Mouse (Mus musculus) embryonic facial prominence, embryonic 13.5 days (tissue): ENCODE data around the gene Glrb. TPM values are rescaled to one million over a fixed set of nuclear protein-coding genes. Genes with fewer than 3 reads are reported as not detected.

Source experiments
- ATAC-seq: fragments of 200-750 bp; cut with Nextera tagmentation; 2 replicates; pipeline ENCODE4 v1.8.0; 2017; ENCODE audit warnings: low read depth; ENCODE audit not compliant: insufficient number of reproducible peaks, insufficient read depth, low FRiP score, low TSS enrichment
- H3K27ac ChIP-seq: fragments of 300-500 bp; sonication (generic); 2 replicates; pipeline ENCODE4 v1.5.1; 2015; ENCODE audit warnings: moderate library complexity, mild to moderate bottlenecking, inconsistent platforms
- H3K27me3 ChIP-seq: fragments of 300-500 bp; sonication (generic); 2 replicates; pipeline ENCODE4 v1.6.1; 2015; ENCODE audit warnings: mild to moderate bottlenecking, inconsistent platforms
- H3K36me3 ChIP-seq: fragments of 300-500 bp; sonication (generic); 2 replicates; pipeline ENCODE4 v1.6.1; 2015; ENCODE audit warnings: mild to moderate bottlenecking, inconsistent platforms
- H3K4me1 ChIP-seq: fragments of 300-500 bp; sonication (generic); 2 replicates; pipeline ENCODE4 v1.6.1; 2015; ENCODE audit warnings: inconsistent platforms
- H3K4me2 ChIP-seq: fragments of 300-500 bp; sonication (generic); 2 replicates; pipeline ENCODE4 v1.6.1; 2015; ENCODE audit warnings: moderate library complexity, mild to moderate bottlenecking, inconsistent platforms
- H3K4me3 ChIP-seq: fragments of 300-500 bp; sonication (generic); 2 replicates; pipeline ENCODE4 v1.5.1; 2015; ENCODE audit warnings: mild to moderate bottlenecking, inconsistent platforms
- H3K9ac ChIP-seq: fragments of 300-500 bp; sonication (generic); 2 replicates; pipeline ENCODE4 v1.6.1; 2015; ENCODE audit warnings: mild to moderate bottlenecking, inconsistent platforms
- H3K9me3 ChIP-seq: fragments of 300-500 bp; sonication (generic); 2 replicates; pipeline ENCODE4 v1.6.1; 2016; ENCODE audit warnings: inconsistent platforms
- WGBS: fragments of 180-500 bp; shearing (Covaris S2); methylation state at CpG from one replicate; pipeline ENCODE4 v1.1.7; 2015; ENCODE audit warnings: mixed read lengths; 5-methylcytosine and 5-hydroxymethylcytosine counted together
- polyA plus RNA-seq: library from polyadenylated mRNA; unstranded; fragments of >200 nt; fragmentation: Nextera tagmentation; extraction: Ambion mirVana; gene quantifications from 2 replicates; pipeline ENCODE4 v1.2.1, GENCODE M21; 2015

Gene Glrb
- polyA plus RNA-seq, 1 experiment from 2014 or later: 10.6 TPM

DNA sequence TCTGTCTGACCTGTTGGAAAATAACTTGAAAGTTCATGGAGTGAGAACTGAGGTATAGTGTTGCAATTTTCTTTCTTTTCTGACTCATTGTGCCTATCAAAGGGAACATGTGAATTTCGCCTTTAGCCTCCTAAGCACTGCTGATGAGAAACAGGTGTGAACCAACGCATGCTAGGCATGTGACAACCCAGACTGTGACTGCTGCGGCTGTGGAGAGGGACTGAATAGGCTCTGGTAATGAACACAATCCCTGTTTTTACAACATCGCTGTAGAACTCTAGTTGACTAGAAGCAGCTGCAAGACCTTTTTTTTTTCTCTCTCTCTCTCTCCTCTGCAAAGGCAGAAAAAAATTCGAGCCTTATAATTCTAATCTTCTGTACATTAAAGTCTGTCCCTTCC lies 34.9 kb downstream of the Glrb start:
- Histone ChIP-seq H3K9me3 (no peaks in the 10 kb centered on the region), H3K27ac (no peak overlapping the region), H3K36me3 (no peaks in the 10 kb centered on the region), H3K9ac (no peak overlapping the region), H3K27me3 (no peaks in the 10 kb centered on the region), H3K4me2 (no peak overlapping the region), H3K4me3 (no peak overlapping the region), H3K4me1 (peaks cover 8% of the 10 kb centered on the region)
- ATAC-seq: no peak
- WGBS: 12% methylated on average over 5 of the region's 5 CpGs

DNA sequence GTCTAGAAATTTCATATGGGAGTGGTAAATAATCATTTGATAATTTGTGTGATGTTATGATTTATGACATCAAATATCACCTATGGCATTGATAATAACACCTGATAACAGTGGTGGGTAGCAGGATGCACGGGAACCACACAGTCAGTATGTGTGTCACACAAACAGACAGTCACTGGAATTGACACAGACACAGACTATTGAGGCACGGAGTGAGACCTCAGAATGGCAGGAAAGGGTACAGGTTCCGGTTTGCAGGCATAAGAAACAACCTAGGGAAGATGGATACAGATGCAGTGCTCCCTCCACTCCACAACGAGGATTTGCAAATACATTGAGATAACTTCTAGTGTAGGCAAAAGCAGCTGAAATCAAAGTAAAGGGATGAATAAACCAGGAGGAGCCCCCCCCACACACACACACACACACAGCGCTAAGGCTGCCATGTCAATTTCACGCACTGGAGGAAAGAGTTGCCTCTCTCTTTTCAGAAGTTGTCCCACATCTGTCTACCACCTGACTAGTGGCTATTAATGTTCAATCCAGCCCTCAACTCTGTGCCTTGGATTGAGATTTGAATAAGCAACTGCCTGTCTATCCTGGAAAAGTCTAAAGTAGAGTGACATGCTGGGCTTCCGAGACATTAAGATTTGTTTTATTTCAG lies 38.6 kb downstream of the Glrb start:
- no peak overlapping the region for H3K4me3 ChIP-seq
- H3K27me3 ChIP-seq: no peaks in the 10 kb centered on the region
- 68% methylated on average over 7 of the region's 7 CpGs for WGBS
- ATAC-seq: no peak
- no peak overlapping the region for H3K4me2 ChIP-seq
- no peak overlapping the region for H3K9ac ChIP-seq
- peaks cover 8% of the 10 kb centered on the region for H3K4me1 ChIP-seq
- H3K9me3 ChIP-seq: no peaks in the 10 kb centered on the region
- no peak overlapping the region for H3K27ac ChIP-seq
- H3K36me3 ChIP-seq: no peaks in the 10 kb centered on the region

DNA sequence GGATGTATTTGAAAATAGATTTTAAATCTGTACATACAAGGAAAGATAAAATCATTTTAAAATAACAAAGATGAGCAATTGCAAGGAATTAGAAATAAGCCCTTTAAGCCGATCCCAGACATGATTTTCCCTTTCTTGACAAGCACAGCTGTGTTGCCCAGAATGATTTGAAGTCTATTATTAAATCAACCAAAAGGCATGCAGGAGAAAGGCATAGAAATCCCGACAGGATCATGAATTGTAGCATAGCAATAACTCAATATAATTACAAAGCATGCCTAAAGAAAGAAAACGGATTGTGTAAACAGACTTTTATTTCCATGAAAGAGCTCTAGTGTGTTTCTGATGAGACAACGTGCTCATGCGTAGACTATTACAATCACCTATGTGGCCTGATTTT lies 39.4 kb downstream of the Glrb start:
- no peak overlapping the region for H3K4me3 ChIP-seq
- no peaks in the 10 kb centered on the region for H3K9me3 ChIP-seq
- H3K27me3 ChIP-seq: no peaks in the 10 kb centered on the region
- ATAC-seq: no peak
- no peak overlapping the region for H3K9ac ChIP-seq
- H3K4me1 ChIP-seq: peaks cover 8% of the 10 kb centered on the region
- no peak overlapping the region for H3K27ac ChIP-seq
- no peak overlapping the region for H3K4me2 ChIP-seq
- 39% methylated on average over 5 of the region's 5 CpGs for WGBS
- no peaks in the 10 kb centered on the region for H3K36me3 ChIP-seq

DNA sequence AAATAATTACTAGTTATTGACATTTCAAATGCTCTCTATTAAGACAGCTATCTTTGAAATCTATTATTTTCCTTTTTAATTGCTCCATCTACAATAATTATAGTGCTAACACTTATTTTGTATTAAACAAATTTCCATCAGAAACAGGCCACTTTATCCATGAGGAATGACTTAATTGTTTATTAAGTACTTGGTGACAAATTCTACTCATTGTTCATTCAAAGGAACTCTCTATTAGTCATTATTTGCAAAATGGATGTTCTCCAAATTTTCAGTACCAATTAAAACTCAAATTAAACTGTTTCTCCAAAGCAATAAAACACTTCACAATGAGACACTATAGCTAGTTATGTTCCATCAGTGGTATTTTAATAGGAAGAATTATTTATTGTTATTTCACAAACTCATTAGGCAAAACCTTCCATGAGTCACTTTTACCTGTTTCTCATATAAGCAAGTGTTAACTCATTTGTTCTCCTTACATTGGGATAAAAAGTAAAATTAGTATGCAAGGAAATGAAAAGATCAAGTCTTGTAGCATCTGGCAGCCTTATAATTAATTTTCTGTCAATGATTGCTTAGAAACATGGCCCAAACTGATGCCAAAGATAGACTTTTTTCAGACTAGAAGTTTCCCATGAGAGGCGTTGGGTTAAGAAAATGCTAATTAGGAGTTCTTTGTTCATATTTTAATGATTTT lies 41.8 kb downstream of the Glrb start:
- no peak for ATAC-seq
- H3K4me2 ChIP-seq: no peak overlapping the region
- 85% methylated on average over 1 of the region's 1 CpGs for WGBS
- no peaks in the 10 kb centered on the region for H3K36me3 ChIP-seq
- no peaks in the 10 kb centered on the region for H3K27me3 ChIP-seq
- peaks cover 4% of the 10 kb centered on the region; the same call in 1 of the 2 replicates for H3K4me1 ChIP-seq
- no peak overlapping the region for H3K27ac ChIP-seq
- no peaks in the 10 kb centered on the region for H3K9me3 ChIP-seq
- no peak overlapping the region for H3K4me3 ChIP-seq
- H3K9ac ChIP-seq: no peak overlapping the region

DNA sequence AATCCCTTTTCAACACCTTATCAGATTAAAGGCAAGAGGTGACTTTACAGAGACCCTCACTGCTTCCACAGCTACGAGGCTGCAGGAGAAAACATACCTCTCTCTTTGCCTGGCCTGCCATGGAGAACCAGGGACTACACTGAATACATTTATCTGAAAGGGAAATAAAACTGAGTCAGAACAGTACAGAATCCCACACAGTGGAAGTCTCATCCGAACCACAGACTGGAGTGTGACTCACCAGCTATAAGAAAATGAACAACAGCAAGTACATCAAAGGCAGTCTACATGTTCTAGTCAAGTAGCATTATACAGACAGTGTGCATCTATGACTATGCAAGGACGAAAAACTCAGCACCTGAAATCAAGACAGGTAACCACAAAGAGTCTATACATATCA lies 46.1 kb downstream of the Glrb start:
- 78% methylated on average over 3 of the region's 3 CpGs for WGBS
- Histone ChIP-seq H3K4me1 (no peaks in the 10 kb centered on the region), H3K27me3 (no peaks in the 10 kb centered on the region), H3K9me3 (no peaks in the 10 kb centered on the region), H3K4me3 (no peak overlapping the region), H3K27ac (no peak overlapping the region), H3K36me3 (no peaks in the 10 kb centered on the region), H3K9ac (no peak overlapping the region), H3K4me2 (no peak overlapping the region)
- no peak for ATAC-seq

DNA sequence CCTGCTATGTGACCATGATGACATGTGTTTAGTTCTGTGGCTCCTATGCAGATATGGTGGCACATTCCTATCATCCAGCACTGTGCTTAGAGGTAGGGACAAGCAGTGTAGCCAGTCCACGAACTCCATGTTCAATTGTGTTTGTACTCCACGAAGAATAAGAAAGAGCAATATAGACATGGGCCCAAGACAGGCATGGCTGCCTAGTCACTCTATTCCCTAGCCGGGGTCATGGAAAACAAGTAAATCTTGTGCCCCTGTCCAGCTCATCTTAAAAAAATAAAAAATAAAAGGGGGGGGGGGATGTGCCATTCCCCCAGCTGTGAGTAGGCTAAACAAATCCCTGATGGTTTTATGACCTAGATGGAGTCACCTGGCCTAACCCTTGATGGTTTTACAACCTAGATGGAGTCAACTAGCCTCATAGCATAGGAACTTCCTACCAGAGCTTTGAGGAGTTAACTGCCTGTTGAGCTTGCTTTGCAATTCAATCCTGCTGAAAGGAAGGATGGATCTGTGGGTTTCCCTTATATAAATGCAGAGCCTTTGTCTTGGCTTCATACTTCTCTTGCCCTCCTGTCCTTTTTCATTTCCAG lies 60.5 kb downstream of the Glrb start:
- H3K4me1 ChIP-seq: no peaks in the 10 kb centered on the region
- H3K27me3 ChIP-seq: no peaks in the 10 kb centered on the region
- H3K36me3 ChIP-seq: no peaks in the 10 kb centered on the region
- H3K4me3 ChIP-seq: no peak overlapping the region
- no peak overlapping the region for H3K27ac ChIP-seq
- no peak for ATAC-seq
- 89% methylated on average over 3 of the region's 3 CpGs for WGBS
- H3K4me2 ChIP-seq: no peak overlapping the region
- H3K9ac ChIP-seq: no peak overlapping the region
- no peaks in the 10 kb centered on the region for H3K9me3 ChIP-seq

DNA sequence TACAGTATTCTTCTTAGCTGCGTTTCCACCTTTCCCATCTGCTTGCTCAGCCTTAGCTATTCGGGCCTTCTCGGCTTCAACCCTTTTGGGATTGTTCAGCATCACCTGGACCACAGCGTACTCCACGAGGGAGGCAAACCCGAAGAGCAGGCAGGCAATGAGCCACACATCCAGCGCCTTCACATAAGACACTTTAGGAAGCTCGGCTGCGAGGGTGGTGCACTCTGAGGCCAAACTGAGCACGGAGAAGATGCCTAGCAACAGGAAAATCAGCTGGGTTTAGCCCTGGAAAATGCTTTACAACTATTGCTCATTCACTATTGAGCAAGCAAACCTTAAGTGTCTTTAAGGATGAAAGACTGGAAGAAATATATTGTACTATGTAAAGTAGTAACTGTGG lies 62.5 kb downstream of the Glrb start:
- Histone ChIP-seq H3K27me3 (no peaks in the 10 kb centered on the region), H3K27ac (no peak overlapping the region), H3K9ac (no peak overlapping the region), H3K4me2 (no peak overlapping the region), H3K4me1 (no peaks in the 10 kb centered on the region), H3K9me3 (no peaks in the 10 kb centered on the region), H3K4me3 (no peak overlapping the region), H3K36me3 (no peaks in the 10 kb centered on the region)
- 89% methylated on average over 10 of the region's 10 CpGs for WGBS
- no peak for ATAC-seq

GRCm38 (mm10) chr3:80845634-80846033 lies 67.8 kb downstream of the Glrb start:
- Histone ChIP-seq H3K4me2 (no peak overlapping the region), H3K9me3 (no peaks in the 10 kb centered on the region), H3K27ac (no peak overlapping the region), H3K36me3 (no peaks in the 10 kb centered on the region), H3K4me3 (no peak overlapping the region), H3K4me1 (no peaks in the 10 kb centered on the region), H3K27me3 (no peaks in the 10 kb centered on the region), H3K9ac (no peak overlapping the region)
- ATAC-seq: no peak
- WGBS: 92% methylated on average over 2 of the region's 2 CpGs

DNA sequence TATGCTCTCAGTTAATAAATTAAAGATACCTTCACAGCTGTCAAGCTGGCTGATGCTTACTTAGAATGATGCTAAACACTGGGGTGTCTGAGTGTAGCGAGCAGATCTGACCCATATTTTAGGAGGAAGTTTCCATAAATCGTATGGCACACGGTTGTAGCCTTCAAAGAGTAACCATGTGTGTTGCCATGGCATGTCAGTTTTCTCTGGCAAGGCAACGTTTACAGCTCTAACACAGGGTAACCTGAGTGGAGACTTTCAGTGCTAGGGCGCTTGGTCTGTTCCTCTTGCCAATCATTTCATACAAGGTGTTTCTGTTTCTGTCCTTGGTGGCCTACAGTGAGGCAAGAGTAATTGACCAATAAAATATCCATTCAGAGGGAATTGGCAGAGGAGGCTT lies 73.6 kb downstream of the Glrb start:
- Histone ChIP-seq H3K9ac (no peak overlapping the region), H3K36me3 (no peaks in the 10 kb centered on the region), H3K27ac (no peak overlapping the region), H3K9me3 (no peaks in the 10 kb centered on the region), H3K4me1 (no peaks in the 10 kb centered on the region), H3K4me3 (no peak overlapping the region), H3K4me2 (no peak overlapping the region), H3K27me3 (no peaks in the 10 kb centered on the region)
- no peak for ATAC-seq
- WGBS: 76% methylated on average over 5 of the region's 5 CpGs

DNA sequence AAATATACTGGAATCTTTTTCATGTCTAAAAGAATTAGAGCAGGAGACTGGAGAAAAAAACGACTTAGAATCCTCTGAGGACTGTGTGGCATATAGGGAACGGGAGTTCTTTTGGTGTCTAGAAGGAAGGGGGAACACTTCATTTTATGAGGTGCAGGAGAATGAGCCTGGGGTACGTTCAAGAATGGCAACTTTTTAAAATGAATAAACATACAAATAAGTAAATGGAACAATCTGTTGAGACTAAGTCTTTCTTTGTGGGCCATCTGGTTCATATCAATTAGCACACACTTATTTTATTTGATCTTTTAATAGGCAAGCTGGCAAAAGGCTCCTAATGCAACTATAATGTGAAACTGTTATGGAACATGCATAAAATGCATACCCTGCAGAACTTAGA lies 75.9 kb downstream of the Glrb start:
- Histone ChIP-seq H3K4me2 (no peak overlapping the region), H3K27ac (no peak overlapping the region), H3K4me3 (no peak overlapping the region), H3K4me1 (no peaks in the 10 kb centered on the region), H3K36me3 (no peaks in the 10 kb centered on the region), H3K9ac (no peak overlapping the region), H3K27me3 (no peaks in the 10 kb centered on the region), H3K9me3 (no peaks in the 10 kb centered on the region)
- no peak for ATAC-seq
- 16% methylated on average over 3 of the region's 3 CpGs for WGBS

- H3K4me3 ChIP-seq: no peak overlapping the region
- no peak overlapping the region for H3K27ac ChIP-seq
- H3K4me1 ChIP-seq: no peaks in the 10 kb centered on the region
- 89% methylated on average over 1 of the region's 1 CpGs for WGBS
- H3K9ac ChIP-seq: no peak overlapping the region
- no peaks in the 10 kb centered on the region for H3K36me3 ChIP-seq
- H3K9me3 ChIP-seq: no peaks in the 10 kb centered on the region
- H3K4me2 ChIP-seq: no peak overlapping the region
- H3K27me3 ChIP-seq: no peaks in the 10 kb centered on the region
- no peak for ATAC-seq
These were observed 89.5 kb downstream of the Glrb start for GRCm38 (mm10) chr3:80823975-80824374.

DNA sequence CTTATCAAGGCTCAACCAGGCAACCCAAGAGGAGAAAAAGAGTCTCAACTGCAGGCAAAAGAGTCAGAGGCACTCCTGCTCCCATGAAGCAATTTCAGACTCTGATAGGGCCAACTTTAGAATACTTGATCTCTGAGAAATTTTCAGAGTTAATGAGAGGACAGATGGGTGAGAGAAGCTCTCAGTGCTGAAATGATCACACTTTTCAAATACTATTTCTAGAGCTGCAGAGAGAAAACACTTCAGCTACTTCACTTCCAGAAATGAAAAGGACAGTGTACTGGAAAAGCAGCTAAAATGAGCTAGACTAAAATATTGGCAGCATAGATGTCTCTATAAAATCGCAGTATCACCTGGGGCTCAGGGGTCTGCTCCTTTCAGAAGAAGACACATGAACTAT lies 94.8 kb downstream of the Glrb start:
- Histone ChIP-seq H3K36me3 (no peaks in the 10 kb centered on the region), H3K27ac (no peak overlapping the region), H3K4me3 (no peak overlapping the region), H3K9me3 (no peaks in the 10 kb centered on the region), H3K27me3 (no peaks in the 10 kb centered on the region), H3K9ac (no peak overlapping the region), H3K4me2 (no peak overlapping the region), H3K4me1 (no peaks in the 10 kb centered on the region)
- no peak for ATAC-seq
- WGBS: 90% methylated on average over 1 of the region's 1 CpGs
